In the genomic region with DNA sequence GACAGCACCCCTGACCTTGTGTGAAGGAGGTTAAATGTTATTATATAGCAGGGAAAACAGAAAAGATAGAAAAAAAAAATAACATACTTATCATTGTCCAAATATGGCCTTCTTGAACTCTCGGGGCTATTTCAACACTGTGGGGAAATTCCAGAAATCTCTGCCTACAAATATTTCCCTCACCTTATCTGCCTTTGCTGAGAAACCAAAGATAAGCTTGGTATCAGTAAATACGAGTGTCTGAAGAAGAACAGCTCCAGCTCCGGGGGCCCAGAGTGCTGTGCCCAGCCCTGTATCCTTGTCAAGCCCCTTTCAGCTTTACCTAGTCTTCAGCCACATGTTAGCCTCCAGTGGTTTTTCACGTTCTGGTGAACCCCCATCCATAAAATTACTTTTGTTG, we compare ENCODE assay signal across 9 mouse cellular contexts.
DNase-seq lines count a peak whose midpoint lies in the region; ATAC-seq and TF ChIP-seq lines count a peak whose summit lies in the region.
"Had no signal": no experiment of that assay in that cellular context is flagged by ENCODE, and none has a peak within 500 bp of the region (broad histone marks: within the 10 kb centered on the region; RNA-seq: fewer than 3 reads in every experiment).

No protein-coding gene starts in this region.

- DNase-seq in kidney, adult 18-20 months: no peak
- no peak for DNase-seq in embryo, embryonic 9.5 days (ENCODE audit: extremely low spot score)
- no peak for DNase-seq in cerebellum, postnatal 10 days
- DNase-seq: right cerebral cortex, postnatal 25 days had no signal

- H3K27ac ChIP-seq in kidney, embryonic 15.5 days: peak overlapping the region; percentile 83
- H3K27ac ChIP-seq in brown adipose tissue, adult 24 weeks (replicated peaks; ENCODE audit: low read depth, low read length): peak overlapping the region; percentile 82
- H3K27ac ChIP-seq in liver, embryonic 16.5 days (ENCODE audit: low read length): no peak overlapping the region

- no peak for ATAC-seq in kidney, embryonic 15.5 days (replicated peaks; ENCODE audit: low FRiP score)
- ATAC-seq in liver, embryonic 16.5 days (ENCODE audit: low read depth): no peak
- no peak for ATAC-seq in megakaryocyte-erythroid progenitor cell, adult 5-6 weeks (replicated peaks; ENCODE audit: low FRiP score, low TSS enrichment, poor library complexity, severe bottlenecking)

- no peaks in the 10 kb centered on the region for H3K79me2 ChIP-seq in C2C12 (ENCODE audit: control insufficient read depth, insufficient read depth)

- no peak overlapping the region for H3K4me2 ChIP-seq in kidney, embryonic 15.5 days
- peak overlapping the region; percentile 58; the same call in 1 of the 2 replicates for H3K4me2 ChIP-seq in liver, embryonic 16.5 days (ENCODE audit: low read depth, low read length)

- no peak for TF ChIP-seq CTCF in C2C12 (IDR thresholded peaks at IDR 0.05; ENCODE audit: control insufficient read depth, insufficient read depth, insufficient read length)

- WGBS in kidney, embryonic 15.5 days: 46% methylated on average over 4 of the region's 4 CpGs
- 17% methylated on average over 4 of the region's 4 CpGs for WGBS in liver, embryonic 16.5 days (ENCODE audit: insufficient replicate concordance)

- H3K79me3 ChIP-seq in C2C12 (ENCODE audit: low read depth): no peaks in the 10 kb centered on the region

- no peak overlapping the region for H3ac ChIP-seq in C2C12 (ENCODE audit: control insufficient read depth, insufficient read length, low read depth)

- no peak overlapping the region for H3K9ac ChIP-seq in kidney, embryonic 15.5 days
- no peak overlapping the region for H3K9ac ChIP-seq in liver, embryonic 16.5 days (ENCODE audit: low read depth, low read length)

- no peaks in the 10 kb centered on the region for H3K9me3 ChIP-seq in kidney, embryonic 15.5 days (replicated peaks)
- H3K9me3 ChIP-seq in liver, embryonic 16.5 days (replicated peaks; ENCODE audit: control insufficient read depth, low read length): no peaks in the 10 kb centered on the region

- no peaks in the 10 kb centered on the region for H3K27me3 ChIP-seq in kidney, embryonic 15.5 days
- H3K27me3 ChIP-seq in C2C12 (ENCODE audit: control insufficient read depth, insufficient read depth, insufficient read length): no peaks in the 10 kb centered on the region
- H3K27me3 ChIP-seq in liver, embryonic 16.5 days (ENCODE audit: control insufficient read depth, insufficient read depth, low read depth, low read length): no peaks in the 10 kb centered on the region

- no peaks in the 10 kb centered on the region for H3K36me3 ChIP-seq in kidney, embryonic 15.5 days
- H3K36me3 ChIP-seq in C2C12 (ENCODE audit: control insufficient read depth, insufficient read depth): no peaks in the 10 kb centered on the region
- H3K36me3 ChIP-seq in liver, embryonic 16.5 days (ENCODE audit: control insufficient read depth, insufficient read depth): no peaks in the 10 kb centered on the region

- H3K4me3 ChIP-seq in kidney, embryonic 15.5 days (replicated peaks): no peak overlapping the region
- no peak overlapping the region for H3K4me3 ChIP-seq in C2C12 (ENCODE audit: insufficient read depth, poor library complexity, severe bottlenecking)
- no peak overlapping the region for H3K4me3 ChIP-seq in brown adipose tissue, adult 24 weeks (ENCODE audit: insufficient read depth, low read depth, low read length)
- H3K4me3 ChIP-seq in liver, embryonic 16.5 days (ENCODE audit: low read depth, low read length): no peak overlapping the region

- H3K4me1 ChIP-seq in kidney, embryonic 15.5 days: peaks cover 37% of the 10 kb centered on the region
- H3K4me1 ChIP-seq in brown adipose tissue, adult 24 weeks (ENCODE audit: control insufficient read depth, insufficient read depth, insufficient read length, low read length): peaks cover 12% of the 10 kb centered on the region
- peaks cover 10% of the 10 kb centered on the region for H3K4me1 ChIP-seq in liver, embryonic 16.5 days (ENCODE audit: control insufficient read depth, low read depth, low read length)

TF ChIP-seq in C2C12, 6 proteins besides CTCF, POLR2A, EP300 and RAD21:
- TF ChIP-seq CEBPB (IDR thresholded peaks at IDR 0.05; ENCODE audit: low read depth) (peak; percentile 15), MAX (IDR thresholded peaks at IDR 0.05) (no peak)
